Mouse (Mus musculus) G1E (cell line): ENCODE results near the gene Hpse2.

ENCODE experiments used
- CTCF ChIP-seq: IDR thresholded peaks from 2 replicates; pipeline ENCODE4 v1.5.1; 2012; ENCODE audit warnings: low read depth, low read length, inconsistent platforms, mixed read lengths
- POLR2AphosphoS5 ChIP-seq: IDR thresholded peaks from 2 replicates; pipeline ENCODE4 v1.6.1; 2012; ENCODE audit warnings: low read depth, low read length, inconsistent platforms; ENCODE audit not compliant: insufficient replicate concordance

DNA sequence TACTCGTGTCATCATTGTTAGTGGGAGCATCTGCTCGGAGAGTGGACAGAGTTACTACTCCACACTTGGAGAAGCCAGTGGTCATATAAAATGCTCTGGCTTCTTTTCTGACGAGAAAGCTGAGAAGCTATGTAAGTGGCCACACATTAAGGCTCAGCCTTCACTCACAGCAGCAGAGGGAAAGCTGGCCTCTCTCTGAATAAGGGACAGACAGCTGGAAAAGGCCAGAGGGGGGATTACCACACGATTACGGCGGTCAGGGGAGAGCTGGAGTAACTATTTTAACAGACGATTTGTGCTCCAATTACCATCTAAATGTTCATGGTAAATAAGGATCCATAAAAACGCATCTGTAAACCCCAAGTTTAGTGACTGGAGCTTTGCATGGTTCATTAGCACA, 232.1 kb downstream of the Hpse2 start:
- TF ChIP-seq CTCF (no peak), POLR2AphosphoS5 (no peak)
